Mouse (Mus musculus) E14TG2a.4 (cell line): ENCODE measurements at regions not wholly inside any gene's neighbourhood (a gene's known extent, or its start where the extent isn't known, plus 50 kb on each side); places are given as distances from the start of the nearest gene placed in this dataset.

Experiments used
- CTCF ChIP-seq: conservative IDR thresholded peaks from 2 replicates; pipeline ENCODE4 v1.5.1; 2014; ENCODE audit warnings: low read length
- NANOG ChIP-seq: IDR thresholded peaks from 2 replicates; pipeline ENCODE4 v1.6.1; 2014; ENCODE audit warnings: borderline replicate concordance, low read length, mixed read lengths
- POU5F1 ChIP-seq: IDR thresholded peaks from 2 replicates; pipeline ENCODE4 v1.6.1; 2014; ENCODE audit warnings: low read length, borderline replicate concordance

GRCm38 (mm10) chr2:157663584-157664375, 73.4 kb upstream of the Ctnnbl1 start:
- no peak for TF ChIP-seq CTCF
- TF ChIP-seq NANOG, result no peak
- no peak for TF ChIP-seq POU5F1
